Mouse (Mus musculus) cerebellum, adult 18-20 months (tissue): Measurements from ENCODE around the gene Gtpbp10.

ENCODE experiments used
- DNase-seq, 2 experiments: peaks; one replicate each; pipeline ENCODE4 v3.0.0; 2021

The Gtpbp10 gene

DNA sequence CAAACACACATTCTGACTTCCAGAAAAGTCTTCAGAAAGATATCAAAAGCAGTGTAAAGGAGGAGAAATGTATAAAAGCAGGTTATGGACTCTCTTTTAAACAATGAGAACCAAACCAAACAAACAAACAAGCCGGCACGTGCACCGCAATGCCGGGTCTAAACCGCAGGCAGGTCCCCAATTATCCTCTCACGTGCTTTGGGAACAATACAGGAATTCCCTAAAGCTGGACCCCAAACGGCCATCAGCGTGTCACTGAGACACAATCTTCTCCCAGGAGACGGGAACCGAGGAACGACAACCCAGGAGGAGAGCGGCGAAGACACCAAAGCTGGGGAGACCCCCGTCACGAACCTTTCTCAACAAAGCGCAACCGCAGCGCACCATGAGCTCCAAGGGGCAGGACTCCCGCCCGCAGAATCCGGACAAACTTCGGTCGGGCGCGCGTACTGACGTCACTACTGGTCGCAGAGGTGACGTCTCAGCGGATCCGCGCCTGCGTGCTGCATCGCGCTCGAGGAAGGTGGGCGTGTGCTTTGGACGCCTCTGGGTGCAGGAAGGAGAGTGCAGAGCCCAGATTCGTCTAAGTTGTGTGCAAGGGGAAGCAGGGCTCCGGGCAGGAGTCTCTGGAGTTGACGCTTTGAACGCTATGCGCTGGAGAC is at the start of gene Gtpbp10:
Gtpbp10 (minus strand) TSS at position 460 of the 662 bp plus-strand sequence.
- DNase-seq: peak; percentile 88 to 93

DNA sequence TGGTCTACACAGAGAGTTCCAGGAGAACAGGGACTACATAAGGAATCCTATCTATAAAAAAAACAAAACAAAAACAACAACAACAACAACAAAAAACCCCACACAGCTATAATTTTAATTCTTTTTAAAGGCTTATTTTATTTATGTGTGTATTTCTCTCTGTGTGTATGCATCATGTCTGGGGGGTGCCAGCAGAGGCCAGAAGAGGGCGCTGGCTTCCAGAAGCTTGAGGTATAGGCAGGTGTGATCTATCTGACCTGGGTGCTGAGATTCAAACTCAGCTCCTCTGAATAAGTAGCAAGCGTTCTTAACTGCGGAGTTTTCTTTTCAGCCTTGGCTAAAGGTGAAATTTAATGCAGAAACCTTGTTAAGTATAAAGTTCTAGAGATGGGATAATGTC is 28.3 kb upstream of the Gtpbp10 start:
- no peak for DNase-seq

DNA sequence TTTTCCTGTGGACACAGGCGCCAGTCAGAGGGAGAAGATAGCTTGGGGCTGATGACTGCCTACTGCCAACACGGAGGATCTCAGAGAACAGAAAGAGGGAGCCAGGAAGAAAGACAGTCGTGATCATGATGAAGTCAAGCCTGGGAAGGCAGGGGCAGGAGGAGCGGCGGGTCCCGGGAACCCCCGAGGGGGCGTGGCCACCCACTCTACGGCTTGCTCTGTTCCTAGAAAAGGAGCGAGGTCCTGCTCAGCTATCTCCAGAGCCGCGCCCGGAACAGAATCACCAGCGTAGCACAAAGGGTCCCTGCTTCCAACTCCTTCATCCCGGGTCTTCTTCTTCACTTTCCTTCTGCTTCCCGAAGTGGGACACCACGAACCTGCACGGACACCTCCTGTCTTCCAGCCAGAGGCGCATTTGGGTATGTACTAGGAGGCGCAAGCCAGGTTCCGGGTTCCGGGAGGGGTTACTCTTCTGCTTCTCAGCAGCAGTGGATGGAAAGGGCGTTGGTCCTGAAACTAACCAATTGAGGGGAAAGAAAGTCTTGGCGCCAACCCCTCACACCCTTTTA is 14.5 kb upstream of the Gtpbp10 start, which contains the start of gene Gm8773:
Gm8773 (plus strand) TSS at position 51 of the 569 bp plus-strand sequence.
- DNase-seq: peak in 1 of 2 experiments; percentile 12

DNA sequence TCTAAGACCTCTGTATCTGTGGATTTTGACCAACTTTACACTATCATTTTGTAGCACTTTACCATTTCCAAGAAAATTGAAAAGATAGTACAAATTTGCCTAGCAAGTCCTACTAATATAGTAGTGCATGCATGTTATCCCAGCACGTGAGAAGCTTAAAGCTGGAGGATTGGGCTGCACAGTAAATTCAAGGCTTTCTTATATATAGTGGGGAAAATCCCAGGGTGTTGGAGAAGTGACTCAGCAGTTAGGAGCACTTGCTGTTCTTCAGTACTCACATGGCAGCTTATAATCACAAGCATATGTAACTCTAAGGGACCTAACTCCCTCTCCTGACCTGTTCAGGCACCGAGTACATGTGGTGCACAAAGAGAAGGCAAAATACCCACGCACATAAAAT is 3.1 kb upstream of the Gtpbp10 start:
- DNase-seq: no peak

DNA sequence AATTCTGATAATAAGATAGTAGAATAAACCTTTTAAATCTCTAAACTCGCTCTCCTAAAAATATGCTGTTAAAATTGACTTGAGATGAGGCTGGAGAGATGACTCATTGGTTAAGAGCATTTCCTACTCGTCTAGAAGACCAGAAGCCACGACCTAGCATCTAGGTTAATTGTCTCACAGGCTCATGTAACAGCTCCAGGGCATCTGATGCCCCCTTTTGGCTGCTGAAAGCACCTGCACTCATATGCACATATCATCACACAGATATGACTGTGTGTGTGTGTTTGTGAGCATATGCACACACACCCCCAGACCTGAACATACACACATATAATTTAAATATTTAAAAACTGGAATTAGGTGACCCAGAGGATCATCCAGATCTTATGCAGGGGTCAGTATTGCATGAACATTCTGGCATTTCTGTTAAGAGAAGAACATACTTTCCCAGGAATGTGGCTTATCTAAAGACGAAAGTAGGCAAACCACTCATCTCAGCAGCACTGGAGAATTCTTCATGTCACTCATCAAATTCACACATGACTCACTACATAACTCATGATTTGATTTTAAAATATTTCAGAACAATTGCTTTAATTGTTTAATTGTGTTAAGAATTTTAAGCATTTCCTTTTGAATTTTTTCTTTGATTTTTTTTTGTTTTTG is 1.8 kb upstream of the Gtpbp10 start:
- DNase-seq: no peak

DNA sequence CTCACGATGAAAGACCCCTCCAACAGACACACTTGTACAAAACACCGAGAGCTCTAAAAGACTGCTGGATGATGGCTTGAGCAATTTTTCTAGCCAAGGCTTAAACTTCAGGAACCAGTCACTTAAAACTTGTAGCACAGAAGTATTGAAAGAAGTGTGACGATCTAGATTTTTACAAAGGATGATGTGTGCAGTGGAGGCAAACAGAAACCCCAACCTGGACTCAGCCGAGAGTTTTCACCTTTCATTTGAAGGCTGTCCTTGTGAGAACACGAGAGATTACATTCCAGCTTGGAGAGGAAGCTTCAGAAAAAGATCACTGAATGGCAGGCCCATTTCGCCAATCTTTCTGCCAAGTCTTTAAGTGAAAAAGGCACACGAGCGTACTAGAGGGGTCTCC is 460 bp upstream of the Gtpbp10 start:
- no peak for DNase-seq

DNA sequence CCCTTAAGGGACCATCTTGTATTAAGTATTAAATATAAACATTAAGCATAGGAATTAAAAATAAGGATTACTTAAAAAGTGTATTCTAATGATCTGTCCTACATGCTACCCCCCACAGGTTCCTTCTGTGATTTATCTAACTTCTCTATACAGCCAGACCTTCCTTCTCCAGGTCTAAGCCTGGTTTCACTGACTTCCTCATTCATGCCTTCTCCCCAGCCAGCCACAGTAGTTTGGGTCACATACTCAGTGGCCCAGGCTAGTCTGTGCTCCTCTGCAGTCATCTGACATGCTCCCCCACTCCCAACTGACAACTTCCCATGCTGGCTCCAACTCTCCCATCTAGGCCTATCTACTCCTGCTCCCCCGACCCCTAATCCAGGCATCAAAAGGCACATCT is 8.2 kb downstream of the Gtpbp10 start:
- no peak for DNase-seq

DNA sequence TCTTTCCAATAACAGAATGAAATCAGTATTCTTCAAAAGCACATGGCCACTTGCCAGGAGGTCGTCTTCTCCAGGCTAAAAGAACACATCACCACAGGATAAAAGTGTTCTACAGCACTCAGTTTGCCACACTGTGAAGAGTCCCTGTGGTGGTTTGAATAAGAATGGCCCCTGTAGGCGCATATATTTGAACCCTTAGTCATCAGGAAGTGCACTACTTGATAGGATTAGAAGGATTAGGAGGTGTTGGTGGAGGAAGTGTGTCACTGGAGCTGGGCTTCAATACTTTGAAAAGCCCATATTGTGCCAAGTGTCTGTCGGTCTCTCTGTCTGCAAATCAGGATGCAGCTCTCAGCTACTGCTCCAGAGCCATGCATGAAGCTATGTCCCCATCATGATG is 19.0 kb downstream of the Gtpbp10 start:
- DNase-seq: no peak

DNA sequence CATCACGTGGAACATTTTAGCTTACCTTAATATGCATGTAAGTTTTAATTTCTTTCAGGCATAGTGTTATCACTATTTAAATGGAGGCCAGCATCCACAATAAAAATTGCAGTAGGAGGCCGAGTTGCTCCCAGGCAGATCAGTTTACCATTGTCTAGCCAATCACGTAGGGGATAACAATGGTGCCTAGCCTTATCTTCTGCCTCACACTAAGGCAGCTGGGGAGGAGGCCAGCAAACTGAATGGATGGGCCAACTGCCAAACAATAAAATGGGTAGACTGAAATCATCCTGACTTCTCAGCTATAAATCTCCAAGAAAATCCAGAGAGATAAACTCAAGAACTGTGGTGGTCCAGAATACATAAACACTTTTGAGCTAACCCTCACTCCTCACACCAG is 19.6 kb downstream of the Gtpbp10 start:
- DNase-seq: no peak

DNA sequence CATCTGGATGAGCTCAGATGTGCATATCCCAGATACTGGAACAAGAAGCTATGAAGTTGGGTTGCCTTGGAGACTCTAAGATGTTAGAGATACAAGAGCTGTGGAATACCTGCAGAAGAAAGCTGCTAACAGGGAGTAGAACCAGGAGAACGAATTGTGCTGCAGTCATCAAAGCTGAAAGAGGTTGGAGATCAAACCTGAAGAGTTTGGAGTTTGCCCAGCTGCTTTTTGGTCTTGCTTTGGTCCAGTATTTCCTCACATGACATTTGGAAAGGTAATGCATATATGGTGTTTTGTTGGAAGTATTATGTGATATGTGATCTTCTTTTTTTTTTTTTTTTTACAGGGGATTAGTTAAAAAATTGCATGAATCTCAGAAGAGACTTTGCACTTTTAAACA is 23.2 kb downstream of the Gtpbp10 start:
- DNase-seq: no peak

DNA sequence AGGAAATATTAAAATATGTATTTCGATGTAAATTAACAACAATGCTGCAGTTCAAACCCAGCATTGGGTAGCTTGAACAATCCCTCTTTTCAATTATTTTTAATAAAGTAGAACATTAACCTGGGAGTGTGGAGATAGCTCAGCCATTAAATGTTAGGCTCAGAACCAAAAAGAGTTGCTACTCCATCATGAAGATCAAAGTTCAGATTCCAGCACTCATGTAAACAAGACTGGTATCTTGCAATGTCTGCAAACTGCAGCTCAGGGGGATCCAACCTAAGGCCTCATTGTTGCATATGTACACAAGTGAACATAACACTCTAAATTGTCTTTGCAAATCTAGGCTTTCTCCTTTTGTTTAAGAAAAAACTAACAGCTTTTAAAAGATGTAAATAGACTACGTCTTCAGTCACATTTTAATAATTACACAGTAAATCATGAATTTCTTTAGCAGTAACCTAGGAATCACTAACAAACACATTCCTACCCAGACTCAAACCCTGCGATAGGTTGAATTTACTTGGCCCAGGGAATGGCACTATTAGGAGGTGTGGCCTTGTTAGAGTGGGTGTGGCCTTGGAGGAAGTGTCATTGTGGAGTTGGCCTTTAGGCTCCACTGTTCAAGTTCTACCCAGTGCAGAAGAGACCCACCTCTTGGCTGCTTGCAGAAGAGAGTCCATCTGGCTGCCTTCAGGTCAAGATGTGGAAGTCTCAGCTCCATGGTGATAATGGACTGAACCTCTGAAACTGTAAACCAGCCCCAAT is 25.5 kb downstream of the Gtpbp10 start:
- no peak for DNase-seq

DNA sequence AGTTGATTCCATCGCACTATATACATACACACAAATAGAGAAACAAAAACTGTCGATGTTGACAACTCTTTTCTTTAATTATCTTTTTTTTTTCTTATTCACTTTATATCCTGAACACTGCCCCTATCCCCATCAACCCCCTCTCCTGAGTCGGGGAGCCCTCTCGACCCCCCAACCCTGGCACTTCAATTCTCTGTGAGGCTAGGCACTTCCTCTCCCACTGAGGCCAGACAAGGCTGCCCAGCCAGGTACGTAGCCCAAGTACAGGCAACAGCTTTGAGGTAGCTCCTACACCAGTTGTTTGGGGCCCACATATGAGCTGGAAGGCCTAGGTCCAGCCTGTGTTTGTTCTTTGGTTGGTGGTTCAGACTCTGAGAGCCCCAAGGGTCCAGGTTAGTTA is 43.9 kb downstream of the Gtpbp10 start:
- DNase-seq: peak; percentile 23 to 38

DNA sequence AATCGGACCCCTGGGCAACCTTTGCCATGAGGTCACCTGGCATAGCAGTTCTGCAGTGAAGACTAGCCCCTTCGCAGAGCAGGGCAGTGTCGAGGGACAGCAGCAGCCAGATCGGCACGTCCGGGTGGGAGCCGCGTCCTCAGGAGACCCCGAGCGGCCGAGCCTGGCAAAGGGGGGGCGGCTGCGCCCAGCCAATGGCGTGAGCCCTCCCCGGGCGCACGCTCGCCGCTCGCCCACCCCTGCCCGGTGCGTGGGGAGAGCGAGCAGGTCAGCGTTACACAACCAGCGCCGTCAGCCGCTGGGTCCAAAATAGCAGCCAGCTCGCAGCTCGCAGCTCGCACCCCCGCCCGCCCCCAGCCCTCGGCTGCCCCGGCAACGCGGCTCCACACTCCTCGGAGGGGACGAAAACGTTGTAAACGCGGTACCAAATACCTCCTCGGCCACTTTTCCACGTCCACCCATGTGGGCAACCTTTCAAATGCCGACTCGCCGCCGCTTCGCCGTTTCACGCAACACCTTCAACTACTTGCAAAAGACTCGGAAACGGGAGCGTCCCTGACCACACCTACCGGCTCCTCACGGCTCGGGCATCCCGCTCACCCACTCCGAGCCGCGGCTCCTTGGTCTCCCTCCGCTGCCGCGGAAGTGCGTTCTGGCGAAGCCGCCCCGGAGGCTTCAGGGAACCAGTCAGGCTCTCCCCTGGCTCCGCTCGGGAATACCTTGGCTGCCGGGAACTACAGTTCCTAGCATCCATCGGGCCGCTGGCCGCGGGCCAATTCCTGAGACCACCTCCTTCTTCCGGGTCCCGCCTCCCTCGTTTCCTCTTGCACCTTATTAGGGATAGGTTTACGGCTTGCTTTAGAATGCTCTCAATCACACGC is 44.9 kb downstream of the Gtpbp10 start, which contains the start of gene Cldn12:
Cldn12 (minus strand) TSS at position 763 of the 881 bp plus-strand sequence.
- DNase-seq: peak; percentile 97 to 98

DNA sequence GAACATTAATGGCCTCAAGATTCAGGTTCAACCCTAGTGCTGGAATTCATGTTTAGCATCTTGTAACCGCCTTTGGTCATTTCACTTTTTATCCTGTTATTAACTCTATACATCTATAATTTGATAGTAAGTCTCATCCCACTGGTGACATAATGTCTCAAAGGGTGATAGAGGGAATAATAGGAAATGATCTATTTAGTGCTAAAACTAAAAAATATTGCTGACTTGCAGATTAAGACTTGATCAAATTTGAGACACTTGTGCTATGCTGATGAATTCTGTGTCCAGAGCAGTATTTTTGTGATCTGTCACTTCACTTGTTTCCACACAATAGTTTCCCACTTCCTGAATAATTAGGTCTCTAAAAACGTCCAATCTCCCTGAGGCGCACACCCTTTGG is 47.9 kb downstream of the Gtpbp10 start:
- DNase-seq: no peak

DNA sequence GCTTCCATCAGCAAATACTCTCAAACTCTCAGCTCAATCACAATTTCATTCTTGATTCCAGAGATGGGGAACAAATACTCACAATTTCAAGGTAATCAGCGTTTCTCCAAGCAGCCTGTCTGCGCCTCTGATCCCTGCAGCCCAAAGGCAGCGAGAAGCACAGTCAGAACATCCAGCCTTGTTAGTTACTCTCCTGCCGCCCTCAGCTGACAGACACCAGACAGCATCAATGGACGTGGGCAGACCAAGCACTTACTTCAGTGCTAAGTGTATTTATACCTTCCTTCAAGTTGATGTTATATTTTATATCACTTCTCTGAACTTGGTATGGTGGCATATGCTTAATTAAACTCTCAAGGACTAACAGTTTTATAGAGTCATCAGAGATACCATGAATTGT is 48.3 kb downstream of the Gtpbp10 start:
- no peak for DNase-seq

DNA sequence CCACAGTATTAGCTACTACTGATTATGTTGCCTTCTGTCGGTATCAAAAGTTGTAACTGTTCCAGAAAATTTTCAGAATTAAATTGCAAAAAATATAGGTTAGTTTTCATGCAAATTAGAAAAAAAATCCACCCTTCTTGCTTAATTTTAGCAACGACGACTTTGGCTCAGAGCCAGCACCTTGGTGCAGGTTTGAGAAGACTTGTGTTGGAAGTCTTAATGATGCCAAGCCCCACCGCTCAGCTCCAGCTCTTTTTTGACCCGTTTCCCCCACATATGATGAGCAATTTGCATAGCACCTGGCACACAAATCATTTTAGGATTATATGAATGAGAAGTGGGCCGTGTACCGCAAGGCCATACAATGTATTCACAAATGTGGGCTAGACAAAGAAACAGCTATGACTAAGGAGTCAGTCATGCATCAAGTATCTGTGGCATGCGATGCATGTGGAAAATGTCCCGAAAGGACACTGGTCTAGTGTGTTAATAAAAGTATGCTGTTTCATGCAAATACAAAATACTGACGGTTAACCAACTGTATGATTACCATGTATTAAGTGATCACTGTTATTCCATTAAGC is 48.9 kb downstream of the Gtpbp10 start:
- DNase-seq: peak; percentile 33 to 52

DNA sequence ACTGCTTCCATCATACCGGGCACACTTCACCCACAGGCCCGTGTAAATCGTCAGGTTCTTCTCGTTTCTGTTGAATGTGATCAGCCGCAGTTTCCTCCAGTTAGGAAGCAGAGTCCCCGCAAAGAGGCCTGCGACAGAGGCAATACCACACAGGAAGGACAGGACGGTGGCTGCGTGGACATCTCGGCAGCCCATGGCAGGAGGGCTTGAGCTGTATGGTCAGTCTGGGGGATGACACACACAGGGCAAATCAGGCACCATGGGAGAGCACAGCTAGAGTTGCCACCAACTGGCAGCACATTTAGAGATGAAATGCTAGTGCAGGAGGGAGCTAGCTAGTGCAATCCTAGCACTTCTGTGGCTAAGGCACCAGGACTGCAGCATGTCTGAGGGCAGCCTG is 51.1 kb downstream of the Gtpbp10 start:
- peak in 1 of 2 experiments; percentile 31 for DNase-seq

DNA sequence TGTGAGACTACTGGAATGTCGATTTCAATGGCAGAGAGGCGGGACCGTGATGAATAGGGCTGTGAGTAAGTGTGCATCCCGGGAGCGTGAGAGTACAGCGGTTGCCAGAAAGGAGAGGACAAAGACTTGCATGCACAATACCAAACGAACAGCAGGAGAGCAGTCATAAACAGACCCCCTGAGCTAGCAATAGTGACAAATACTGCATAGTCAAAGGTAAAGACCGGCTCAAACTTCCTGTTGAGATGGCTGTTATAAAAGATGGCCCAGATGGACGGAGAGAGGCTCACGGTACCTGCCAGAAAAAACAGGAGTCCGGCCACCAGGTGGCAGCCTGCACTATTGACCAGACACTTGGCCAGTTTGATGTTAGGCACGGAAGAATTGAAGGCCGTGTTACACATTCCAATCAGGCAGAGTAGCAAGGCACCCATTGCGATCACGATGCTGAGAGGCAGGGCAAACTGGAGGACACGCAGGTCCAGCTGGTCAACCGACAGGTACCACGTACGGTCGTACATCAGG is 51.6 kb downstream of the Gtpbp10 start:
- DNase-seq: peak; percentile 90 to 93

DNA sequence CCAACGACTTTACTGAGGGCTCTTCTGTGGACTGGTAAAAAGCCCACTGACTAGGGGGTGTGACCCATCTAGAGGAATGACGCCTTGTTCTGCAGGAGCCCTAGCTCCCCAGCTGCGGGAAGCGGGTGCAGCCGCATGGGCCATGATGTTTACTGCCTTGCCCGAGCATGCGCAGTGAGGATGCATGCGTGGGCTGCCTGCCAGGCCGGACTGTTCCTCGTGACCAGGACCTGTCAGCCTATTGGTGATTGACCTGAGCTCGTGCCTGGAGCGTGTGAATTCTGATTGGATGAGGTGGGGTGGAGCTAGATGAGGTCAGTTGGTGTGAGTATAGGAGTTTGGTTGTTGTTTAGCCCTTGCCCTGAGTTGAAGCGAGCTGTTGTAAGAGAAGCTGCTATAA is 54.9 kb downstream of the Gtpbp10 start:
- no peak for DNase-seq

DNA sequence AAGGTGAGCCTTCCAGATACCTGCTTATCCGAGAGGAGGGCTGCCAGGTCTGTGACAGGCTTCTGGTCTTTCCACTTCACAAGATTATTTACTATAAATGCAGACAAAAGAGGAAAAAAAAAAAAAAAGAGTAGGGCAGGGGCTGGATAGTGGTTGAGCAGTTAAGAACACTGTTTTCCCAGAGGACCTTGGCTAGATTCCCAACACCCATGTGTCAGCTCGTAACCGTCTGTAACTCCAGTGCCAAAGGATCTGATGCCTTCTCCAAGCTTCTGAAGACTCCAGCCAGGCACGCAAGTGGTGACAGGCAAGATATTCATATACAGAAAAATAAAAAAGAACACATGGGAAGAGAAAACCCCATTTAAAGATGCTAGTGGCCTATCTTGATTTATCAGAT is 56.0 kb downstream of the Gtpbp10 start:
- DNase-seq: no peak

DNA sequence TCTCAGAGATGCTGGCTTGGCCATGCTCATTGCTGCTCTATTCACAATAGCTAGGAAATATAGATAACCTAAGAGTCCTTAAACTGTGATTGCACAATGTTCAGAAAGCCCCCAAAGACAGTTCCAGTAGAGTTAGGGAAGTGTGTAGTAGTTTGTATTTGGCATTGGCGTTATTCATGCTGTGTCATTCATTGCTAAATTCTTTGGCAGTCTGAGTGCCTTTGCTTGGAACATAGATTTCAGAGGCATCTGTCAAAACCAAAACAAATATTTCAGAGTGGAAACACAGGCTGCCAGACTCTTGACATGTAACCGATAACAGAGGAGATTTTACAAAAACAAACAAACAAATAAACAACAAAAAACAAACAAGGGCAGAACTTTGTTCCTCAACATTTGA is 57.8 kb downstream of the Gtpbp10 start:
- DNase-seq: no peak

DNA sequence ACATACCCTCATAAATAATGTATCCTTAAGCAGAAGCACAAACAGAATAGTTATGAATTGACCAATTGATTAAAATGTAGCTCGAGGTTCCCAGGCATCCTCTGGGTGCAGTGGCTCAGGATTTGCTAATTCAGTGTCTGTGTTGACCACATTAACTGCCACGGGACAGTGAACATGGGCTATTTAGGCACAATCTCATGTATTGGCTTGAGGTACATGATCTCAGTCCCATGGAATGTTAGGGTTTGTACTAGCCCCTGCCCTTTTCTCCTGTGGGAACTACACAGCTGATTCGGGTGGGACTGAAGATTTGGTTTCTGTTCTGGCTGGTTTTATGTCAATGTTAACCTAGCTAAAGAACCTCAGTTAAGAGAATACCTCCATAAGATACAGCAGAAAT is 62.9 kb downstream of the Gtpbp10 start:
- DNase-seq: no peak
